Mouse (Mus musculus) liver, adult 2 months (tissue): ENCODE measurements around the gene Hmgn1.

Experiments used
- CTCF ChIP-seq: fragments of 200-500 bp; IDR thresholded peaks from 2 replicates; pipeline ENCODE4 v1.5.1; 2011; ENCODE audit warnings: low read depth, low read length, control low read depth
- POLR2A ChIP-seq: fragments of 200-500 bp; IDR thresholded peaks from 2 replicates; pipeline ENCODE4 v1.6.1; 2011; ENCODE audit warnings: low read length, control low read depth; ENCODE audit not compliant: insufficient read depth; ENCODE audit errors: extremely low read depth

- TF ChIP-seq CTCF, result no peak
- no peak for TF ChIP-seq POLR2A
Observed at GRCm38 (mm10) chr16:96087001-96087400, 40.5 kb downstream of the Hmgn1 start.
